Mouse (Mus musculus) bone marrow, adult 2 months (tissue): ENCODE data around the gene Lrba. TPM values are rescaled to one million over a fixed set of nuclear protein-coding genes. Genes with fewer than 3 reads are reported as not detected.

Source experiments
- H3K27ac ChIP-seq: fragments of 200-500 bp; 2 replicates; pipeline ENCODE4 v1.5.1; 2012; ENCODE audit warnings: low read depth, mild to moderate bottlenecking, control low read depth, inconsistent platforms, low read length; ENCODE audit not compliant: control insufficient read depth, poor library complexity, insufficient read depth
- H3K4me1 ChIP-seq: fragments of 200-500 bp; 2 replicates; pipeline ENCODE4 v1.6.1; 2011; ENCODE audit warnings: low read length; ENCODE audit not compliant: control insufficient read depth, insufficient read depth
- H3K4me3 ChIP-seq: fragments of 200-500 bp; replicated peaks from 2 replicates; pipeline ENCODE3; 2011; ENCODE audit warnings: mild to moderate bottlenecking, low read depth, low read length, control low read depth; ENCODE audit not compliant: control insufficient read depth
- CTCF ChIP-seq: fragments of 200-500 bp; IDR thresholded peaks from 2 replicates; pipeline ENCODE4 v1.5.1; 2011; ENCODE audit warnings: low read length, control low read depth; ENCODE audit not compliant: control insufficient read depth, insufficient read depth
- POLR2A ChIP-seq: fragments of 200-500 bp; IDR thresholded peaks from 2 replicates; pipeline ENCODE4 v1.6.1; 2011; ENCODE audit warnings: low read depth, mild to moderate bottlenecking, control low read depth, low read length, borderline replicate concordance; ENCODE audit not compliant: control insufficient read depth
- WGBS: fragments of 180-500 bp; shearing (Covaris S2); methylation state at CpG from one replicate; pipeline ENCODE4 v1.1.7; 2018; 5-methylcytosine and 5-hydroxymethylcytosine counted together
- polyA plus RNA-seq: library from polyadenylated mRNA; stranded (reverse); fragments of >200 nt; gene quantifications from 2 replicates; pipeline ENCODE4 v1.2.4, GENCODE M21; 2011; ENCODE audit warnings: low replicate concordance; ENCODE audit not compliant: missing spikeins, insufficient read depth, insufficient read length

Lrba gene
- polyA plus RNA-seq, 1 experiment, result 12.3 TPM

DNA sequence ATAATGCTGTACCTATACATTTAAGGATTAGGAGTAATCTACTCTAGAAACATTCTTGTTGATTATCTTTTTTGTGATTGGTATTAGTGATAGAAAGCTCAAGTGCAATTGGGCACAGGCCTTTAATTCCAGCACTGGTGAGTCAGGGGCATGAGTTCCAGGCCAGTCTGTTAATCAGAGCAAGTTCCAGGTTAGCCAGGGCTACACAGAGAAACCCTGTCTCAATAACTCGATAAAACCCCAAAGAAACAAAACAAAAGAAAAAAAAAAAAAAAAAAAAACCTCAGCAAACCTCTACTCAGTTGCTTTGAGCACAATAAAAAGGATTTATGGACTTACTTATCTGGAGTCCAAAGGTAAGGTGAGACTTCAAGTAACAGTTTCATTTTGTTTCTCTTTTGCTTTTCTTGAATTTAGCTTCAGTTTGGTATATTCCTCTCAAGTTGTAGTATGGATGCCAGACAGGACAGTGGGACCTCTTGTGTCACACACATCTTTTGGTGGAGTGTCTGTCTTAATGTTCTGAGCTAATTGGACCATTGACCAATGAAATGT lies 7.1 kb downstream of the Lrba start:
- H3K4me1 ChIP-seq, result no peaks in the 10 kb centered on the region
- TF ChIP-seq CTCF (no peak), POLR2A (no peak)
- no peak overlapping the region for H3K4me3 ChIP-seq
- WGBS, result 59% methylated on average over 1 of the region's 1 CpGs
- no peak overlapping the region for H3K27ac ChIP-seq

DNA sequence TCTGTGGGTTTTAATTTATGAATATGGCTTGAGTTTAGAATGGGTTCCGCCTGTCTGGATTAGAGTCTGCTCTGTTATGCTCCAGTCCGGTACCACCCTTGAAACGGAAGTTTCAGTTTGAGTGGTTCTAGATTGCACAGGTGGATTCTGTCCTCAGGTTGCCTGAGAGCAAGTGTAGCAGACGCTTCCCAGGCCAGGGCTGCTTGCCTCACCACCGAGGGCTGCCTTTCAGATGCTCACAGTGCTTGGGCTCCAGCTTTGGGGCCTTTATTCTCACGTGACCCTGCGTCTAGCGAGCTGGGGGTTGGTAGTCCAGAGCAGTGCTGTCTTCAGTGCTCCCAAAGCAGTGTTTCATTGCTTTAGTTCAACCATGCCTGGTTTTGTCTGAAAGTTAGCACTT lies 22.7 kb downstream of the Lrba start:
- TF ChIP-seq CTCF (no peak), POLR2A (no peak)
- WGBS, result 89% methylated on average over 8 of the region's 8 CpGs
- H3K27ac ChIP-seq, result no peak overlapping the region
- H3K4me1 ChIP-seq, result no peaks in the 10 kb centered on the region
- no peak overlapping the region for H3K4me3 ChIP-seq

DNA sequence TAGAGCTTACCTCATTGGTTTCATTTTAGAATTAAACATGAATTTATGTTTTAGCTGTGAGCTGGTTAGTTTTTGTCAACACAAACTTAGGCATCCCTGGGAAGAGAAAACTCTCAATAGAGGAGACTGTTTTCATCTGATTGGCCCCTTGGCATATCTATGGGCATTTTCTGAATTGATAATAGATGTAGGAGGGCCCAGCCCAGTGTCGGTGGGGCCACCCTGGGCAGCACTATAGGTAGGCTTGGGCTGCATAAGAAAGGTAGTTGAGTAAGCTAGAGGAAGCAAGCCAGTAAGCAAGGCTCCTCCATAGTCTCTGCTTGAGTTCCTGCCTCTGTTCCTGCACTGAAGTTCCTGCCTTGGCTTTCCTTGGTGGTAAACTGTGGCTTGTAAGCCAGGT lies 26.7 kb downstream of the Lrba start:
- Histone ChIP-seq H3K27ac (no peak overlapping the region), H3K4me1 (no peaks in the 10 kb centered on the region; the same call in 1 of the 2 replicates), H3K4me3 (no peak overlapping the region)
- TF ChIP-seq CTCF, result no peak
- no peak for TF ChIP-seq POLR2A
- 59% methylated on average over 1 of the region's 1 CpGs for WGBS

DNA sequence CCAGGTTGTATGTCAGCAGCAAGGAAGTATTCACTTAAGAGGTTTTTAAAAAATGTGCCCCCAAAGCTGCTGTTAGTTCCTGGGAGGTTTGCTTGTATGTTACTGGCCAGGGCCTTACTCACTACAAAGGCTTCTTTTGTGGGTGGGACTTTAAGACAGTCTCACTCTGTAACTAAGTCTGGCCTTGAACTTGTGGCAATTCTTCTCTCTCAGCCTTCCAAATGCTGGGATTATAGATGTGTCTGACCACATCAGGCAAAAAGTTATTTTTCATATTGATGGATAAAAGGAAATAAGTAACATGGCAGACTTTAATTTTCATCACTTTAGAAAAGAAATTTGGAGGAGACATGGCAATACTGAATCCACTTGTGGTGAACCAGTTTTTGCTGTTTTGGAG lies 28.1 kb downstream of the Lrba start:
- Histone ChIP-seq H3K27ac (no peak overlapping the region), H3K4me1 (no peaks in the 10 kb centered on the region; the same call in 1 of the 2 replicates)
- TF ChIP-seq POLR2A (no peak), CTCF (no peak)

DNA sequence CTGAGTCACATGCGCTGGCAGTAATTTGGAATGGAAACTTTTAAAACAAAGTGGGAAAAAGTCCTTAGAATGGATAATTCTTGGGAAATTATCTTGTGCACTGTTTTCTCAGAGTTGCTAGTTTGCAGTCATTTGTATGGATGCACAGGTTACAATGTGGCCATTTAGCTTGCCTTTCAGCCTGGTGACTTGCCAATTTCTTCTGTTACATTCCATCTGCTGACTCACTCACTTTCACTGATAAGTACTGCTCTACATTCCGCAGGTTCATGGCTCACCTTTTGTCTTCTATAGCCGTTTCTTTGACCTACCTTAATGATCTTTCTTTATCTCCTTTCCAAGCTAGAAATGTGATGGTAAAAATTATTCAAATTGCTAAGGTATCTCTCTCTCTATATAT lies 28.6 kb downstream of the Lrba start:
- Histone ChIP-seq H3K4me1 (no peaks in the 10 kb centered on the region; the same call in 1 of the 2 replicates), H3K27ac (no peak overlapping the region), H3K4me3 (no peak overlapping the region)
- TF ChIP-seq POLR2A (no peak), CTCF (no peak)
- WGBS, result 60% methylated on average over 3 of the region's 3 CpGs

More for the DNA sequence above, 28.1 kb downstream of the Lrba start:
- no peak overlapping the region for H3K4me3 ChIP-seq

DNA sequence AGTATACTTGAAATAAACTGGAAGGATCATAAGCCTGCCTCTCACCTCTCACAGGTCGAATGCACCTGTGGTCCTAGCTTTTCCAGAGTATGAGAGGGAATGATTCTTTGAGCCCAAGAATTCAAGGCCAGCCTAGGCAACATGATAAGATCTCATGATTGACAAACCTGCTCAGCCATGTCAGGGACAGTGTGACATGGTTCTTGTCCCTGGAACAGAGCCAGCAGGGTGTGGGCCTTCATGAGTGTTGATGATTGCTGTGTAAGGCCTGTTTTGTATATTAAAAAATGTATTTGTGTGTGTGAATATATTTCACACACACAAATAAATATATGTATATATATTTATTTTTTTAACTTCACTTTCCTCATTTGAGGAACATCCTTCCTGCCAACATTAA lies 29.3 kb downstream of the Lrba start:
- Histone ChIP-seq H3K4me3 (no peak overlapping the region), H3K27ac (no peak overlapping the region), H3K4me1 (no peaks in the 10 kb centered on the region; the same call in 1 of the 2 replicates)
- TF ChIP-seq POLR2A (no peak), CTCF (no peak)
- 86% methylated on average over 1 of the region's 1 CpGs for WGBS

DNA sequence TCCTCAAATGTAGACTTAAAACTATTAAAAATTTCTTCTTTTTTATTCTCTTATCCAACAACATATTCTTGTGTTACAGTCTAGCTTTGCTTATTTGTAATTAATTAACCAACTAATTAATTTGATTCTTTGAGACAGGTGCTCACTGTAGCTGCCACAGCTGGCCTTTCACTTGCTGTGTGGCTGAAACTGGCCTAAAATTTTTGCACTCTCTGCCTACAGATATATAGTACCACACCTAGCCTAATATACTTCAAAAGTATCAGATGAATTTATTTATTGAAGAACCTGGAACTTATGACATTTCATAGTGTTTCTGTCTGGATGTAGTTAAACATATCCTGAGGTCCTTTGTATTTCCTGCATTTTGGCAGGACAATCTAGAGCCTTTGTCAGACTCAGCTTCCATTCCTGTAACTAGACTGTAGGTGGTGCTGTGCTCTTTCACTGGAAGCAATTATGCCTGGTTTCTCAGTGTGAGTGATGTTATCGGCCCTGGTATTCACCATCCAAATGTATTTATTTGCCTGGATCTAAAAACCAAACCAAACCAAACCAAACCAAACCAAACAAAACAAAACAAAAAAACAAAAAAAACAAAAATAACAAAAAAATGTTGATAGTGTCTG lies 43.7 kb downstream of the Lrba start:
- Histone ChIP-seq H3K4me3 (no peak overlapping the region), H3K4me1 (no peaks in the 10 kb centered on the region), H3K27ac (no peak overlapping the region)
- WGBS, result 18% methylated on average over 1 of the region's 1 CpGs
- no peak for TF ChIP-seq POLR2A
- no peak for TF ChIP-seq CTCF

DNA sequence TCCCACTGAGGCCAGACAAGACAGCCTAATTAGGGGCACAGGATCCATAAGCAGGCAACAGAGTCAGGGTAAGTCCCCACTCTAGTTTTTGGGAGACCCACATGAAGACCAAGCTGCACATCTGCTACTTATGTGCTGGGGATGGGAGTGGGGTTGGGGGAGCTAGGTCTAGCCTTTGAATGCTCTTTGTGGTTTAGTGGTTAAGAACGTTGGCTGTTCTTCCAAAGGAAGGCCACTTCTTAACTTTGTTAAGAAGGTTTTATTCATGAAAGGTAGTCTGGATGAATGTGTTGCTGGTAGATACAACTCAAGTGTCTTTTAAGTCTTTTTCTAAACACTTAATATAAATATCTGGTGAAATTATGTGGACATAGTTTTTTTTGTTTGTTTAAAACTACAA lies 51.2 kb downstream of the Lrba start:
- TF ChIP-seq CTCF, result no peak
- TF ChIP-seq POLR2A, result no peak
- Histone ChIP-seq H3K4me1 (no peaks in the 10 kb centered on the region), H3K4me3 (no peak overlapping the region), H3K27ac (no peak overlapping the region)
- 3% methylated on average over 1 of the region's 1 CpGs for WGBS
